Mouse (Mus musculus) fibroblast of lung, adult 2 months (primary cell): ENCODE results near the gene Colq.

Source experiments
- DNase-seq: peaks from one replicate; pipeline ENCODE4 v3.0.0-alpha.2; 2011; ENCODE audit warnings: low read depth

Gene Colq

DNA sequence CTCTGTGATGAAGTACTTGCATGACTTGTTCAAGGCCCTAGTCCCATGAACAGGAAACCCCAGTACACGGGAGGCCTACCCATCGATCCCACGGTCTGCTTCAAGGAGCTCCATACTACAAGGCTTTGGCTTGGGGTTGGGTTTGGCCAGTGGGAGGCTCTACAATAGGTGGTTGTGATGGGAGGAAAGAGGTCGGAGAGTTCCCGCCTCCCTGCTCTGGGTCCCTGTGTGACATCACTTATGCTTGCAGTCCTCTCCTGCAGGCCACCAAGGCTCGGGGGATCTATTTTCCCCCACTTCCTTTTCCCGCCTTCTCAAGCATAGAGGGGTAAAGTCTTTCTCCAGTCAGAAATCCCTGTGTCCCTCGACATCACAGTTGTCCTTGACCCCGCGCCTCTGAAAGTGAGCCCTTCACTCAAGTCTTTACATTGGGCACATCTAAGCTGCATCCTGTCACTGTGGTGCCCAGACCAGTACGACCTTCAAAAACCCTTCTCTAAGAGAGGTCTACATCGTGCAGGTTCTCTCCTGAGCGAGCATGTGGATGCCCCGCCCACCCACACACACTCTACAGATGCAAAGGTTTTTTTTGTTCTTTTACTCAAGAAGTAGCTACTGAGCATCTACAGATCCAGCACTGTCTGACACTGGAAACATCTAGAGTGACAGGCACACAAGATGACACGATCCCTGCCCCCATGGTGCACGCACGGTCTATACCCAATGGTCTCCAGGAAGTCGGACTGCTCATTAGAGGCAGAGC lies 16.1 kb downstream of the Colq start:
- DNase-seq = no peak

DNA sequence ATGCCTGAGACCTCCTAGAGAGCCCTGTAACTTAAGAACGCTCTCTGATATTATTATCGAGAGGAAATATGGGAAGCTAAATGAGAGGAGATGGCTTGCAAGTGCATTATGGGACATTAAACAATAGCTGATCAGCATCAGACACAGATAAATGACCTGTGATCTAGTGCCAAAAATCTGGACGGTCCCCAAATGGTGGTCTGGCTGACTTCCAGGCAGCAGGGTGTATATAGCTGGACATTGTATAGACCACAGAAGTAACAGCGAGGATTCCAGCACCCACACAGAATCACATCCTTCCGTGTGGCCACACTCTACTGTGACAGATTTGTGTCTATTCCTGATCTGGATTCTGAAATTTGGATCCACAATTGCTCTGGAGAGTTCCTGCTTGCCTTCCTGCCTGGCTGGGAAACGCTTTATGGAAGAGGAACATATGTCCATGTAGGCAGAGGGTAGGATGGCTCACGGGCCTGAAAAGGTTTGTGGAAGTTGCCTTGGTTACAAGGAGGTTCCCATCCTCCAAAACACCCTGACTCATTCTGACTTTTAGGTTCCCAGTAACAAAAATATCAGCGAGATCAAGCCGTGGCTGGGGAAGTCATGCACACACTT lies 18.5 kb downstream of the Colq start:
- no peak for DNase-seq

DNA sequence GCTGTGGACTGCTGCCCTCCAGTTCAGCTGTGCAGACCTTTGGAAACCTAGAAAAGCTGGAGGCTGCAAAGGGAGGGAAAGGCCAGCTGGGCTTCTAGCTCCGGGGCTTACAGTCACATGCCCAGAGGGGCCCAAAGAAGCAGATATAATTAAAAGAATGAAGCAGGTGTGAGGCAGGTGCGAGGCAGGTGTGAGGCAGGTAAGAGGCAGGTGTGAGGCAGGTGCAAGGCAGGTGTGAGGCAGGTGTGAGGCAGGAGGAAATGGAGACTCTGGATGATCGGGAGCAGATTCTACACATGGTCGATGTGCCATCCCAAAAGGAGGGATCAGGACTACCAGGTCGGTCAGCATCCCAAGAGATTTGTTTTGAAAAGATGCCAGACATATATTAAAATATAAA lies 19.7 kb downstream of the Colq start:
- DNase-seq = no peak

DNA sequence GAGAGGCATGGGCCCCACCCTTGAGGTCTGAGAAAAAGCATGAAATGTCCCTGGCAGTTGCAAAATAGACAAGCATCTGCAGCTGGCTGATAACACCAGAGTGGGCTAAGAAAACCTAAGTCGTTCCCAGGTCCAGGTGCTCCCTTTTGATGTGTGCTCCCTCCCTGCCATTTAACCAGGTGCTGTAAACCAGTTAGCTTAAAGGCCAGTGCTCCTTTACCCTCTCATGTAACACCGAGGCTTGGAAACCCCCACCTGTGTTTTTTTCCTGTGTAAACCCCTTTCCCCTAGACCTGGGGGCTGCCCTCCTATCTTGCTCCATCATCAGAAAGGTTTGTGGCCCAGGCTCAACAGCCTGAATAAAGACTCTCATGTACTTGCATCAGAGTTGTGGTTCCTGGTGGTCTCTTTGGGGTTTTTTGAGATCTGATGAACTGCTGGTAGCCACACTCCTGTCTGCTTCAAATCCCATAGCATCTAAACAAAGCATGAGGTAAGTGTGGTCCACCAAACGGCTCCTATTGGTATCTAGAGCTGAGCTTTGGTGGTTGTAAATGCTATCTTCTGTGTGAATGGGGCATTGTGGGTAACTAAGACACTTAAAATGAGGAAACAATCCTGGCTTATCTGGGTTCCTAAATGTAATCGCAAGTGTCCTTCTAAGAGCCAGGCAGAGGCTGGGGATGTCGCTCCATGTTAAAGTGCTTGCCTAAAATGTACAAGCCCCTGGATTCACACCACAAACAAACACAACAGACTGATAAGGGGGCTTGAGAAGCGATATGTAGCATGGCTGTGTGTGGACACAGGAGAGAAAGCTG lies 20.8 kb downstream of the Colq start:
- no peak for DNase-seq

DNA sequence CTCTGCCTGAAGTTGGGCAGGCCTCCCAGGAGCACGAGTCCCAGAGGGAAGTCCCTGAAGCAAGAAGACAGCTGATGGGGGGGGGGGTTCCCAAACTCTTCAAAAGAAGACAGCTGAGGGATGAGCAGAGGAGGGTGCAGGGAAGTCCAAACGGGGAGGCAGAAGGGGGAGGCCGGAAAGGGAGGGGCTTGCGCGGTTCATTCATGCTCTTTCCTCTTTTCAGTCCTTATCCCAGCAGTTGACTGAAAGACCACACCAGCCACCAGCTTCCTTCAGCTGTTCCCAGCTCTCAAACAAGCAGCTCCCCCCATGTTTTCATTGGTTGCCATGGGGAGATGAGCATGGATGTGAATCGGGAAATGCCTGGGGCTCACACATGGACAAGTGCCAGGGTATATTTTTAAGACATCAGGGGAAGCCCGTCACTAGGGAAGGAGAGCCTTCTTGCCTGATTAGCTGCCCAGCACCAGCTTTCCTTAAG lies 22.0 kb downstream of the Colq start:
- no peak for DNase-seq

DNA sequence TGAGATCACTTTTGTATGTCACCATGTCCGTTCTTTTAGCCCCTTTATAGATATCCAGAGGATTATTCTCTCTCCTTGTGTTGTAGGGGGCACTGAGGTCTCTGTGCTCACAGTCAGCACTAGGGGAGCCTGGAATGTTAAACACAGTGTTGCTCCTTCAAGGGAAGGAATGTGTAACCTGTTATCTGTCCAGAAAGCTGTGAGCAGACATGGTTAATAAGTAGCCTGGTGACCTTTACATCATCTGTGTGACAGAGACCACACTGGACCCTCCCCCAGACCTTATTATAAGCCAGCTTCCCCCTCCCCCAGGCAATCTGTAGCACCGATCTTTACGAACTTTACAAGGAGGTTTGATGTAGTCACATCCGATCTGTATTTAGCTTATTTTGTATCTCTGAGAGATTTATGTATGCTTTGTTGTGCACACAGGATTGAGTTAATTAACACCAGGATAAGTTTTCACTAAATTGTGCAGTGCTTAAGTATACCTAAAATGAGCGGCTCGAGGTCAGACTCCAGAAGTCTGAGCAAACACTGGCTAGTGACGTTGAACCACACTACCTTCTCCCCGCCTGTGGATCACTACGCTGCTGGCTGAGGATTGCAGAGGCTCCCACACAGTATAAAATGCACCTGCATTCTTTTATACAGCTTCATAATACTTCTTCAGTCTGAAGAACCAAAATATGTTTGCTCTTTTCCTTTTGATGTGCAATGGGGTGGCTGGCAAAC lies 25.5 kb downstream of the Colq start:
- DNase-seq = no peak

DNA sequence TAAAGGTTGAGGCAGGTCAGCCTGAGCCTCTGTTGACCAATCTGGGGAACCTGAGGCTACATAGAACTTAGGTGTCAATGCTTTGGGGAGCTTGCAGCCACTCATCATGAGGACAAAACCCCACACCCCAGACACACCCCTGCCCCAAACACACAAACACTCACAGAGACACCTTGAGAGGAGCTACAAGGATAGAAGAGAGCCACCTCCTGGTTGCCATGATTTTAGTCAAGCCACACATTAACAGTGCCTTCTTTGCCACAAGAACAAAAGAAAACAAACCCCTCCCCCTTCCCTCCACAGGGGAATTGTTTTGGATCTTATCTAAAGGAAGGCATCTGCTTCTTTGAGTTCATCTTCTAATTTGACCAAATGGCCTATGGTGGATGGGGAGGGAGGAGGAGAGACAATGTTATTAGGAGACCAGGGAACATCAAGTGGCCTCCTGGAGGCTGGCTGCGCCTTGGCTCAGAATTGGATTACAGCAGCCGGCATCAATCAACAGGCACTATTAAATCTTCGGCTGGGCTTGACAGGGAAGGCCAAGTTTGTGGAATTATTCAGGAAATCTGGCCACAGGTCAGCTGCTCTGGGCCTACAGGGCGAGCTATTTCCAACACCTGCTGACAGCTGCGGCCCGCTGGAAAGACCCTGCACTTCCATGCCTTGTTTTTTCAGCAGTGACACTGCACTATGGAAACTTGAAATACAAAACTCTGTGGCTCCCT lies 26.5 kb downstream of the Colq start:
- DNase-seq = peak; percentile 17

DNA sequence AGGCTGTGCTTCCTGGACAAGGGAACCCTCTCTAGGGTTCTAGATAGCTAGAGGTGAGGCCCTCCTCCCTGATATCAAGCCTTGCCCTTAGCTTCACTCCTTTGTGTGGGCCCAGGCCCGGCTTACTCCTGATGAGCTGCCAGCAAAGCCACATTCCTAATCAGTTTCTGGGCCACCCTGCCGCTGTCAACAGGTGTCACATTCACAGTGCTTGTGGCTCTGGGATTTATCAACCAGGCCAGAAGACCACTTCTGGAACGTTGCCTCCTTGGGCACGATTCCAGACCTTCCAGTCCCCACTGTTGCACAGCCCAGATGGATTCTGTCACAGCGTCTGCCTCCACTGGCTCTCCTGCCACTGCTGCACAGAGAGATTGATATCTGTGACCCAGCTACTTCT lies 30.3 kb downstream of the Colq start:
- no peak for DNase-seq

DNA sequence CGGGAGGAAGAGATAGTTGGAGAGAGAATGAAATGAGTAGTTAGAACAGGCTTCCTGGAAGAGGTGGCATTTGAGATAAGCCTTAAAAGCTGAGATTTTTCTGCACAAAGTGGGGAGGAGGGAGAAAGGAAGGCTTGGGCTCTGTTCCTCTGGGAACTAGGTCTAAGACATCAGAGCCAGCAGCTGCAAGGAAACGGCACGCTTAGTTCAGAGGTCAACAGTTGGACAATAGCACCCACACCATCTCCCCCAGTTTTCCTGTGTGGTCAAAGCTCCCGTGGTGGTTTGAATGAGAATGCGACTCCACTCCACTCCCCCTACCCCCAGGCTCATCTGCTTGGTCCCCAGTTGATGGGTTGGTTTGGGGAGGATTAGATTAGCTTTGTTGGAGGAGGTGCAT lies 31.9 kb downstream of the Colq start:
- no peak for DNase-seq

DNA sequence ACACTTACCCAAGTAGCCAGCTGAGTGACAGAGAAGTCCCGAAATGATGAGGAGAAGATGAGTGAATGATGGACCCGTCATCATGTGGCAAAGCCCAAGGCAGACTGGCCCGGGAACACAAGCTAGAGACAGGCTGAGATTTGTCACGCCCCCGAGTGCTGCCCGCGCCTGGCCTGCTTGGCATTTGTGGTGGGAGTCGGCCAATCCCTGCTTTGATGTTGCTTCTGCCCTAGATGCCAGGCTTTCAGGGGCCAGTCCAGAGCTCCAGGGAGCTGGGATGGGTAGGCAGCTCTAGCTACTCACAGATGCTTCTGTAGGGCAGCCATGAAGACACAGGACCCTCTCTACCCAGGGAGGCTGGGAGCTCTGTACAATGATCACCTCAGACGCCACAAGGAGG lies 33.4 kb downstream of the Colq start:
- no peak for DNase-seq

DNA sequence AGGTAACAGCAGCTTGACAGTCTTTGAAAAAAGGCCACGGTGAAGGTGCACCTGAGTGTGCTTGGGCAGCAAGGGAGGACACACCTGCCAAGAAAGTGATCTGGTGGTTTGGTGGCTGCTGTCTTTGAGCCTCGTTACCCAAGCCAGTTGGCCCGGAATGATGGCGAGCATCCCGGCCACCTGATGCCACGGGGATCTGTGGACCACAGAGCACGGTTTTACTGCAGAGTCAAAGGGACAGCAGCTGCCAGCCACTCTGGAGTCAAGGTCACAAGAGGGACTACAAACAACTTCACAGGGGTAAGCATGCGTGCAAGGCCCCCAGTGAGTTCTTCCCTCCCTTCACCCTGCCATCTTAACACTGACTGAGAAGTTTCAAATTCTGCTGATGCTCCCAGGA lies 33.9 kb downstream of the Colq start:
- DNase-seq = no peak

DNA sequence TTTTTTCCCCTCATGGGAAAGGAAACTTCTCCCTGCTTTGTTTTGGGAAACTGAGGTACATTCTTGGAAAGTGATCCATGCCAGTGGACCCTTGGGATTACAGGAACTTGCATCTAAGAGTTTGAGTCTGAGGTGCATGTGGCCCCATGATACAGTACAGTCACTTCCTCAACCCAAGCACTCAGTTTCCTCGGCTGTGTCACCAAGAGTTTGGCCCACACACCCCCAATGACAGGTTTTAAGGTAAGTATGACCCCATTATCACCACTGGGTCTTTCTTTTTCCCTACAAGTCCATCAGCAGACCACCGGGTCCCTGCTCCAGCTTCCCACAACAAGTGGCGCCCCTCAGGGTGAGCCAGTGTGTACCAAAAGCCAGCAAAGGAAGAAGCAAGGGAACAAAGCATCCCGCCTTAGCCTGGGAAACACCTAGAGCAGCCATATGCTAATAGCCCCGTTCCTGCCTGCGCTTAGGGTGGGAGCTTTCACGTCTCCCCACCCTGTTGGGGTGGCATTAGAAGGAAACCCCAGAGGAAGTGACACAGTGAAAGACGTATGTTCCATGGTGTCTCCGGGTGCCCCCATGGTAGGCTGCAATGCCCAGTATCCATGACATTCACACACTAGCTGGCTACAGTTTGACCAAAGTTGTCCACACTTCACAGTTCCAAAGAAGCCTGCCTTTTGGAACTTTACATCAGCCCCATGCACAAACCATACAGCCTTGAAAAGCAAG lies 34.5 kb downstream of the Colq start:
- DNase-seq = no peak

DNA sequence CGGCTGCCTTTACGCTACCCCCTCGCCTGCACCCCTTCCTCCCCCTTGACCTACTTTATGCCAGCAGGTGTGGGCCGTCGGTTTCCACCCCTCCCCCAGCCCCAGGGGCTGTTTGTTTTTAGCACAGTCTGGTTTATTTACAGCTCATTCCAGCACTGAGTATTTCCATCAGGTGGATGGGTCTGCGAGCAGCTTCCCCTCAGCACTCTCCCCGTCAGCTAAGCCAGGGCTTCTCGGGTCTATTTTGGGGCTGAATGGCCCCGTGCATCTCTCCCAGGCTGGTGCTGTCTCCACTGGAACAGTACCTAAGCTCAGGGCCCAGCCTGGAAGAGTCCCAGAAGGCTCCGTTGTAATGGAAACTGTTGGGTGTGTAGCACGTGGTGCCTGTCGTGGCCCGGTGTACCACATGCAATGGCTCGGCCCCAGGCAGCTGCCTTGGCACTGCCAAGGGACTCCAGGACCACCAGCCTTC lies 35.1 kb downstream of the Colq start:
- no peak for DNase-seq

DNA sequence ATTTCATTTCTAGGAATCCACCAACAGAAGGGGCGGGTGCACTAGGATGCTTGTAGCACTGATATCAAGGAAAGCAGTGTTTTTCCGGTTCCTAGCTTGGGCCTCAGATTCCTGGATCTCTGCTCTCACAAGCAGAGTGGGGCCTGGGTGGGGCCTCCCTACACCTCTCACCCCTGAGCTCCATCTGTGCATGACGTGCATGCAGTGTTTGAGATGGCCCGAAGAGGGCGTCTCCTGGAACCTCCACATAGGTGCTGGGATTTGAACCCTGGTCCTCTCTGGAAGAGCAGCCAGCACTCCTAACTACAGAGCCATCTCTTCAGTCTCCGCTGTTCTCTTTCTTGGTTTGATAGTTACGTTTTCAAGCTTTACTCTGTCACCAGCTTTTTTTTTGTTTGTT lies 36.1 kb downstream of the Colq start:
- no peak for DNase-seq

DNA sequence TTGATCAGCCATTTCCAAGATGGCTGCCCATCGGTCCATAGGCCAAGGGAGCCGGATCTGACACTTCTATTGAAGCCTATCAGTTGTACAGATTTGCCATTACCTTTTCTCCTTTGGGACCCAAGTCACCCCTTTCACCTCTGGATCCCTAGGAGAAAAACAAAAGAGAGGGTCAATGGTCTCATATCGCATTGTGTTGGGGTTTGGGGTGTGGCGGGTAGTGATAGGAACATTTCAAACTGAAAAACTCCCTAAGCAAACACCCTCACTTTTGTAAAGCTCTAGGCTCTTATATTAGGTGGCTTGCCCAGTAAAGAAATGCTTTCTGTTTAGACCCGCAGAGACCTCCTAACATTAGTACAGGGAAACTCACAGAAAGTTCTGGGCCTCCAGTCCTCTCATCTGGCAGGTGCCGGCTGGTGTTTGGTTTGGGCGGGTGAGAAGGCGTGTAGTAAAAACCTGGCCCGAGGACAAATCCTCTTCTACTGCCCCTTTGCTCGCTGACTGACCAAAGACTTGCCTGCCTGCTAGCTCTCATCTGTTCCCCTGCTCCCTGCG lies 47.2 kb downstream of the Colq start:
- no peak for DNase-seq

DNA sequence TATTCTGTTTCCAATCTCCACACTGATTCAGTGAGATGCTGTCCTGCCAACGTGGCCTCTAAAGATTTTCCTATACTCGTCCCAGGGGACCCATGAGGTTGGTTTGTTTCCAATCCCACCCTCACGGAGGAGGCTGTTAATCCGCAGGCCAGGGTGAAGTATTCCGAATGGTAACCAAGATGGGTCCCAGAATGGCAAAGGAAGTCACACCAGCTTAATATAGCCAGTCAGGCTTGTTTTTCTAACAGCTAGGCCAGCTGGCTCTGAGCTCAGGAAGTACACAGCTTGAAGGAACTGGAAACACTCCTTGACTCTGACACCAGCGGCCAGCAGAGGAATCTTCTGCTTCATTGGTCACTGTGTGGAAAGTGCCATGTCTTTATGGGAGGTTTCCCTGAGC lies 53.8 kb downstream of the Colq start:
- DNase-seq = no peak

DNA sequence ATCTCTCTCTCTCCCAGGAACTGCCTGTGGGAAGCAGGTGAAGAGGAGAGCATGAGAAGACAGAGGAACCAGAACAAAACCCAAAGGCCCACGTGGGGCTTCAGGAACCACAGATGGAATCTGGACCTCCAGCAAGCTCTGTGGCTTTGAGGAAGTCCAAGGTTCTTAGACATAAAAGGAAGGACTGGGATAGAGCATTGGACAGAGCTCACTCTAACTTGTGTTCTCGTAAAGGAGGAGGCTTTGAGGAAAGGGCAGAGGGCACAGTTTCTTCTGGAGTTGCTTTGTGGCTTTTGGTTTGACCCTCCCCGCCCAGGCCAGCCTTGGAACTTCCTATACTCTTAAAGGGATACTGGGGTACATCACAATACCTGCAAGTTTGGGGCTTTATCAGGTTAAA lies 58.5 kb downstream of the Colq start:
- DNase-seq = no peak

DNA sequence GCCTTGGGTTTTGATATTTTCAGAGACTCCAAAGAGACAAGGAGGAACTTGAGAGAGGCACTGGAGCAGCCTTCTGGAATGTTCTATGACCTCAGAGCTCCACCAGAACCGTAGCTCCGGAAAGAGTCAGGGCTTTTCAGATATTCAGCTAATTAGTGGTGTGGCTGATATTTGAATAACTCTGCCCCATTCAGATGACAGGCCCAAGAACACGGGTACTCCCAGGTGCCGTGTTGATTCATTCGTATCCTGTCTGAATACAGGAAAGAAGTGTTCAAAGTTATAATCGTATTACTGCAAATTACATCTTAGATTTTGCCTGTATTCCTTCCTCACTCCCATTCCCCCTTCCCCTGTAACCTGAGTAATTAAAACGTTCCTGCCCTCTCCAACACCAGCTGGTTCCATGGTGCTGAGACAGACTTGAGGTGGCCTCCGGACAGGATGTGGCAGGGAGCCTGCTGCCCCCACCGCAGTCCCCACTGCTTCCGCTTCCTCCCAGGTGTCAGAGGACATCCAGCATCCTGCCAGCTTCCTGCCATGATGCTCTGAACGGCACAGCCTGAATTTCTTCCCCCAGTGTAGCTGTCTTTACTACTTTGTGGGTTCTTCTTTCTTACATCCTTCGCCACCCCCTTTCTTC lies 59.5 kb downstream of the Colq start:
- DNase-seq = no peak

DNA sequence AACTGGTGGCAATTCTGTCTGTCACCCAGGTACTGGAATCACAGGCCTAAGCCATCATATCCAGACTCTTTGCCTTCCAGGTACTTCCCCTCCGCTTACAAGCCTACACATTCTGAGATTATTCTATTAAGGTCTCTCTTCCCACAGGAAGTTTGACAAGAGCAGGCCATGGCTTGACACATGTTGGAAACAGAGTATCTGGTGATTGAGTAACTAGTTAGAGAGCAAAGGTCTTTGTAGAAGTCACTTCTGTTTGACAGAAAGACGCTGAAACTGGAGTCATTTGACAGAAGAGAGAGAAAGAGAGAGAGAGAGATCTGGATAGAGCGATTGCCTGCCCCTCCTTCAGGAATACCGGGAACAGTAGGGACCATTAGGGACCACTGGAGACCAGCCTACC lies 60.3 kb downstream of the Colq start:
- no peak for DNase-seq
